Mouse (Mus musculus) G1E (cell line): ENCODE results near the gene Igfbpl1. TPM values are rescaled to one million over a fixed set of nuclear protein-coding genes. Genes with fewer than 3 reads are reported as not detected.

ENCODE experiments used
- ATAC-seq: 2 replicates; pipeline ENCODE4 v1.8.0; 2016; ENCODE audit warnings: mild to moderate bottlenecking; ENCODE audit not compliant: insufficient number of reproducible peaks, poor library complexity, low FRiP score, severe bottlenecking; ENCODE audit errors: extremely low read depth
- DNase-seq: peaks from one replicate; pipeline ENCODE4 v3.0.0; 2012; ENCODE audit warnings: low spot score
- H3K27me3 ChIP-seq: 2 replicates; pipeline ENCODE4 v1.6.1; 2012; ENCODE audit warnings: mild to moderate bottlenecking, low read length, inconsistent platforms; ENCODE audit not compliant: insufficient read depth
- H3K36me3 ChIP-seq: replicated peaks from 2 replicates; pipeline ENCODE3; 2012; ENCODE audit warnings: mild to moderate bottlenecking, inconsistent platforms
- H3K4me1 ChIP-seq: 2 replicates; pipeline ENCODE4 v1.6.1; 2012; ENCODE audit warnings: low read depth, low read length, inconsistent platforms, mixed read lengths; ENCODE audit not compliant: insufficient read depth
- H3K4me3 ChIP-seq: 2 replicates; pipeline ENCODE4 v1.5.1; 2012; ENCODE audit warnings: low read depth, mild to moderate bottlenecking, inconsistent platforms, low read length, moderate library complexity, mixed read lengths
- H3K9me3 ChIP-seq: replicated peaks from 2 replicates; pipeline ENCODE4 v1.6.1; 2012; ENCODE audit warnings: inconsistent platforms
- CTCF ChIP-seq: IDR thresholded peaks from 2 replicates; pipeline ENCODE4 v1.5.1; 2012; ENCODE audit warnings: low read depth, low read length, inconsistent platforms, mixed read lengths
- GATA1 ChIP-seq: IDR thresholded peaks from 2 replicates; pipeline ENCODE4 v1.6.1; 2012; ENCODE audit warnings: borderline replicate concordance, low read length, inconsistent platforms, mixed read lengths
- GATA2 ChIP-seq: IDR thresholded peaks from 2 replicates; pipeline ENCODE4 v1.6.1; 2012; ENCODE audit warnings: low read depth, low read length, inconsistent platforms, borderline replicate concordance
- POLR2AphosphoS5 ChIP-seq: IDR thresholded peaks from 2 replicates; pipeline ENCODE4 v1.6.1; 2012; ENCODE audit warnings: low read depth, low read length, inconsistent platforms; ENCODE audit not compliant: insufficient replicate concordance
- TAL1 ChIP-seq: conservative IDR thresholded peaks from 2 replicates; pipeline ENCODE4 v1.6.1; 2012; ENCODE audit warnings: low read depth, low read length, inconsistent platforms, mixed read lengths
- polyA plus RNA-seq: library from polyadenylated mRNA; stranded (reverse); fragments of >175 nt; gene quantifications from 2 replicates; pipeline ENCODE4 v1.2.3, GENCODE M21; 2012
- total RNA-seq, 2 experiments: library from RNA; stranded (forward) in 1 of 2; stranded (reverse) in 1 of 2; fragments of 200-1000 nt in 1 of 2; fragments of >200 nt in 1 of 2; fragmentation: Nextera tagmentation in 1 of 2; gene quantifications; 2 replicates each; pipeline ENCODE4 v1.2.3; 2014 to 2017

Gene Igfbpl1
- total and polyA plus RNA-seq, 3 experiments = 0.11 TPM; not detected in 2

DNA sequence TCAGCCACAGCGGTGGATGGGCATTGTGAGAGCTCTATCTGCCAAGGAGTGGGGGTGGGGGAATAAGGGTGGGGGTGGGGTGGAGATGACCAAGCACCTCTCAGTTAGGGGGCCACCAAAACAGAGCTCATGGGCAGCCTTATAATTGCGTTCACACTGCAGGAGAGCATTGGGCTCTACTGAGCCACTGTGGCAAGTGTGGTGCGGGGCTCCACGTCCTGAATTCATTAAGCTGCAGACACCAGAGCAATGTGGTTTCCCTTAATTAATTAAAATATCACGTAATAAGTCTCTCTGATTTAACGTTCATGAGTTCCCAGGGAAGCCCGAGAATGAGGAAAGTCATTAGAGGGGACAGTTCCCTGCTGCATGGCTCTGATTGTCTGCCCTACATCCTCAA lies 18.7 kb downstream of the Igfbpl1 start:
- Histone ChIP-seq H3K36me3 (no peaks in the 10 kb centered on the region), H3K9me3 (no peaks in the 10 kb centered on the region), H3K27me3 (peaks cover 45% of the 10 kb centered on the region), H3K4me3 (no peak overlapping the region), H3K4me1 (no peaks in the 10 kb centered on the region)
- TF ChIP-seq GATA1 (no peak), TAL1 (no peak), GATA2 (no peak), CTCF (no peak)
- ATAC-seq = no peak
- no peak for DNase-seq

DNA sequence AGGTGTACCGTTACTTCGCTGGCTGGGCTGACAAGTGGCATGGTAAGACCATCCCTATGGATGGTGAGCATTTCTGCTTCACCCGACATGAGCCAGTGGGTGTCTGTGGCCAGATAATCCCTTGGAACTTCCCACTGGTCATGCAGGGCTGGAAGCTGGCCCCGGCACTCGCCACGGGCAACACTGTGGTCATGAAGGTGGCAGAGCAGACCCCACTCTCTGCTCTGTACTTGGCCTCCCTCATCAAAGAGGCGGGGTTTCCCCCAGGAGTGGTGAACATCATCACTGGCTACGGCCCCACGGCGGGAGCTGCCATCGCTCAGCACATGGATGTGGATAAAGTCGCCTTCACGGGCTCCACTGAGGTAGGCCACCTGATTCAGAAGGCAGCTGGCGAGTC lies 23.8 kb downstream of the Igfbpl1 start:
- TF ChIP-seq GATA1 (no peak), GATA2 (no peak)
- peaks cover 28% of the 10 kb centered on the region for H3K27me3 ChIP-seq
- DNase-seq = no peak
- no peaks in the 10 kb centered on the region for H3K36me3 ChIP-seq
- H3K4me3 ChIP-seq = no peak overlapping the region
- no peaks in the 10 kb centered on the region for H3K9me3 ChIP-seq
- ATAC-seq = no peak
- H3K4me1 ChIP-seq = no peaks in the 10 kb centered on the region

DNA sequence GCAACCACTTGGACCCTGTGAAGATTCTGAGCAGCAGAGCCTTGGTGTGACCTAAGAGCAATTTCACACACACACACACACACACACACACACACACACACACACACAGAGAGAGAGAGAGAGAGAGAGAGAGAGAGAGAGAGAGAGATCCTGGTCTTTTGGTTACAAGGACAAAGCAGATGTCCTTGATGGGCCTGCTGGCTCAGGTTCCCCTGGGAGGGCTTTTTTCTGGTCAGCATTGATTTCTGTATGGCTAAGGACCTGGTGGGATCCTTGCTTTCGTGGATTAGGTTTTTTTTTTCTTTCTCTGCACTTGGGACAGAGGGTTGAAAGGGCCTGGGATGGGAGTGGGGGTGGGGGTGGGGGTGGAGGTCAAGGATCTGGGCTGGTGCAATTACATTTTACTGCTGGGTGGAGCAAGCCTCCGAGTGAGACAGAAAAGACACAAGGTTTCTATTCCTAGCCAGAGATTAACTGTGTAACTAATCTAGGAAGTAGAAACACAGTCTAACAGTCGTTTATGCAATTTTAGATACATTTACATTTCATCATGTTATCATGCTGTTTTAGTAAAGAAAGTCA lies 26.7 kb downstream of the Igfbpl1 start:
- ATAC-seq (no peak), DNase-seq (no peak)
- TF ChIP-seq POLR2AphosphoS5 (no peak), TAL1 (no peak)
- no peak overlapping the region for H3K4me3 ChIP-seq
- no peaks in the 10 kb centered on the region for H3K4me1 ChIP-seq
- H3K9me3 ChIP-seq = no peaks in the 10 kb centered on the region
- peaks cover 19% of the 10 kb centered on the region for H3K27me3 ChIP-seq
- H3K36me3 ChIP-seq = no peaks in the 10 kb centered on the region

DNA sequence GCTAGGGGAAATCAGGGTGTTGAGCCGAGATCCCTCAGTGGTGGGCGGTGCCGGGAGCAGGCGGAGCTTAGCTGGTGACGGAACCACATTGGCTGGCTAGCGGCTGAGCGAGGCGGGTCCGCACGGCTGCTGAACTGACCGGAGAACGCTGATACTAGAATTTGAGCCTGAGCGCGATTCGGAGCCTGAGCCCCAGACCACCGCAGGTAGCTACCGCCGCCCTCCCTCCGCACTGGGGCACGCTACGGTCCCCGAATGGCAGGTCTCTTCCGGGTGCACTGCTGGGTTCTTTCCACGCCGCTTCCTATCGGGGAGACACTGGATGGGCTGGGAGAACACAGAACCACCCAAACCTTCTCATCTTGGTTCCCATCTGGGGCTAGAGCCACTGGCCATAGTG lies 27.8 kb downstream of the Igfbpl1 start, which contains the start of gene Aldh1b1:
Gene Aldh1b1, plus strand, starts transcription at position 59 of the 400 bp plus-strand sequence.
- H3K27me3 ChIP-seq = peaks cover 19% of the 10 kb centered on the region
- no peaks in the 10 kb centered on the region for H3K36me3 ChIP-seq
- TF ChIP-seq POLR2AphosphoS5 = no peak
- no peak for TF ChIP-seq TAL1
- no peak for TF ChIP-seq CTCF
- TF ChIP-seq GATA1 = no peak
- no peak for DNase-seq
- no peaks in the 10 kb centered on the region for H3K4me1 ChIP-seq
- H3K4me3 ChIP-seq = no peak within 1 kb of the TSS
- ATAC-seq = no peak
- no peaks in the 10 kb centered on the region for H3K9me3 ChIP-seq

DNA sequence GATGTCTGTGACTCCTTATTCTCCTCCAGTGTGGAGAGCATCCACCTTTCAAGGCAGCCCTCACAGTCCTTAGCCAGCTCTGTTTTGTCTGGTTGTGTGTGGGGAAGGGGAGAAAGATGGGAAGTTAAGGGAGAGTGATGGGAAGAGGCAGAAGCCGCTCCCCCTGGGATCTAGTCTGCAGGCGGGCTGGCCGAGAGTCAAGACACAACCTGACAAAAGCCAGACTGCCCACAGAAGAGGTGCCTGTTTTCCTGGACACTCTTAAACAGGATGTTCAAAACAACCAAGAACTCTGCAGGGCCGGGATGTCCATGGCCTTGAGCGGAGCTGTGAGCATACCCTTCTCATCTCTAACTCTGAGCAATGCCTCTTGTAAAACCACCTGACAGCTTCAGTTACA lies 30.0 kb downstream of the Igfbpl1 start:
- ATAC-seq = no peak
- no peak for DNase-seq
- H3K4me3 ChIP-seq = no peak overlapping the region
- peaks cover 8% of the 10 kb centered on the region; the same call in 1 of the 2 replicates for H3K27me3 ChIP-seq
- H3K9me3 ChIP-seq = no peaks in the 10 kb centered on the region
- no peak for TF ChIP-seq GATA1
- TF ChIP-seq POLR2AphosphoS5 = no peak
- TF ChIP-seq TAL1 = no peak
- TF ChIP-seq GATA2 = no peak
- TF ChIP-seq CTCF = no peak
- H3K4me1 ChIP-seq = no peaks in the 10 kb centered on the region
- H3K36me3 ChIP-seq = no peaks in the 10 kb centered on the region

DNA sequence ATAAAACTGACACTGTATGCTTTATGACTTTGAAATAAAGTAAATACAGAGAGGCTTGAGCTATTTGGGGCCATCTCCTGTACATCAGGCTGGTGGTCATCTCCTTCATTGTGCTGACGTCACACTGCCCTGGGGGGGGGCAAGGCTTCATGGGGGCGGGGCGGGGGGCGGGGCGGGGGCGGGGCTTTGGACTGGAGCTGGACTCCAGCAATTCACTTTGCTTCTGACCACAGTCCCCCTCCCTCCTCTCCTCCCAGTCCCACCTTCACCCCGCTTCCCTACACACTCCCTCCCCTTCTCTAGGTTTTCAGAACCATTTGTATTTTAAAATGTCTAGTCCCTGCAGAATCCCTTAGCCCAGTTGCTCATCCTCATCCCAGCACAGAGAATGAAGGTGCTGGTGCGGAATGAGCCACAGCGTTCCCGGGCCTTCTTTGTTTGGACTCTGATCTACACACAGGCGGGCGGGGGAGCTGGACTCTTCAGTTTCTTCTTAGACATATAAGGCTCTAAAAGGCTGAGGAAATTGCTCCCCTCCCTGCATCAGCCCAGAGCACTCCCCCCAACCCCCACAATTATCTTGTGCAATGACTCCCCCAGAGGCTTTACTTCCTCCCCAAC lies 31.4 kb downstream of the Igfbpl1 start:
- no peak for ATAC-seq
- Histone ChIP-seq H3K4me3 (no peak overlapping the region), H3K36me3 (no peaks in the 10 kb centered on the region), H3K9me3 (no peaks in the 10 kb centered on the region), H3K27me3 (peaks cover 8% of the 10 kb centered on the region; the same call in 1 of the 2 replicates), H3K4me1 (no peaks in the 10 kb centered on the region)
- no peak for DNase-seq
- TF ChIP-seq TAL1 = no peak
- TF ChIP-seq GATA2 = no peak
- TF ChIP-seq GATA1 = no peak
- no peak for TF ChIP-seq POLR2AphosphoS5
- TF ChIP-seq CTCF = no peak

DNA sequence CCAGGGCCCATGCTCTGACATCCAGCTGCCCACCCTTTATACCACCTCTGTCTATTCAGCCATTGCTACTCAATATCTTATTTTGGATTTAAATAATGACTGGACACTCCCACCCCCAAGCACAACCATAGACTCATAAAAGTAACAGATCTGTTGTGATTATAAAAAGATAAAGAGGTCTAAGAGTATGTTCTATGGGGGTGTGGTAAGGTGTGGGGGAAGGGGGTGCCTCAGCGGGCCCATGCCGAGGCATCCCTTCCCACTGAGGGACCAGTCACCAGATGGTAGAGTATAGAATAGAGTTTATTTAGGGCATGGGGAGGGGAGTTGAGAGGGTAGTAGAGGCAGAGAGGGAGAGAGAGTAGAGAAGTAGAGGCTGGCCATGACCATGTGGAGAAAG lies 36.7 kb downstream of the Igfbpl1 start:
- DNase-seq (no peak), ATAC-seq (no peak)
- 0 out of 2 replicates have a peak, but pooled peaks cover 4% of the 10 kb centered on the region for H3K4me1 ChIP-seq
- no peaks in the 10 kb centered on the region for H3K36me3 ChIP-seq
- TF ChIP-seq TAL1 = no peak
- no peak for TF ChIP-seq CTCF
- TF ChIP-seq POLR2AphosphoS5 = no peak
- TF ChIP-seq GATA2 = no peak
- TF ChIP-seq GATA1 = no peak
- peaks cover 14% of the 10 kb centered on the region for H3K27me3 ChIP-seq
- H3K9me3 ChIP-seq = no peaks in the 10 kb centered on the region
- no peak overlapping the region for H3K4me3 ChIP-seq
